Mouse (Mus musculus) liver, embryonic 15.5 days (tissue): Measurements from ENCODE around the gene Ccsap. TPM values are rescaled to one million over a fixed set of nuclear protein-coding genes. Genes with fewer than 3 reads are reported as not detected.
A peak's percentile ranks its signal among the peaks of the same experiment; 100 is the strongest.

ENCODE experiments used
- ATAC-seq: fragments of 200-750 bp; cut with Nextera tagmentation; 2 replicates; pipeline ENCODE4 v1.8.0; 2017; ENCODE audit warnings: moderate number of reproducible peaks, mild to moderate bottlenecking, moderate library complexity; ENCODE audit not compliant: insufficient read depth
- H3K27ac ChIP-seq: fragments of 300-500 bp; sonication (generic); replicated peaks from 2 replicates; pipeline ENCODE4 v1.5.1; 2015; ENCODE audit warnings: mild to moderate bottlenecking, inconsistent platforms
- H3K27me3 ChIP-seq: fragments of 300-500 bp; sonication (generic); 2 replicates; pipeline ENCODE4 v1.6.1; 2015; ENCODE audit warnings: mild to moderate bottlenecking, inconsistent platforms
- H3K36me3 ChIP-seq: fragments of 300-500 bp; sonication (generic); replicated peaks from 2 replicates; pipeline ENCODE4 v1.6.1; 2015; ENCODE audit warnings: moderate library complexity, mild to moderate bottlenecking, inconsistent platforms
- H3K4me1 ChIP-seq: fragments of 300-500 bp; sonication (generic); replicated peaks from 2 replicates; pipeline ENCODE4 v1.6.1; 2015; ENCODE audit warnings: inconsistent platforms
- H3K4me2 ChIP-seq: fragments of 300-500 bp; sonication (generic); 2 replicates; pipeline ENCODE4 v1.6.1; 2015; ENCODE audit warnings: moderate library complexity, mild to moderate bottlenecking, inconsistent platforms
- H3K4me3 ChIP-seq: fragments of 300-500 bp; sonication (generic); replicated peaks from 2 replicates; pipeline ENCODE4 v1.5.1; 2015; ENCODE audit warnings: mild to moderate bottlenecking, inconsistent platforms
- H3K9ac ChIP-seq: fragments of 300-500 bp; sonication (generic); 2 replicates; pipeline ENCODE4 v1.6.1; 2015; ENCODE audit warnings: moderate library complexity, mild to moderate bottlenecking, inconsistent platforms
- H3K9me3 ChIP-seq: fragments of 300-500 bp; sonication (generic); replicated peaks from 2 replicates; pipeline ENCODE4 v1.6.1; 2016; ENCODE audit warnings: inconsistent platforms
- WGBS: fragments of 180-500 bp; shearing (Covaris S2); methylation state at CpG from one replicate; pipeline ENCODE4 v1.1.7; 2015; ENCODE audit warnings: mixed read lengths; ENCODE audit not compliant: insufficient replicate concordance; 5-methylcytosine and 5-hydroxymethylcytosine counted together
- polyA plus RNA-seq: library from polyadenylated mRNA; unstranded; fragments of >200 nt; fragmentation: Nextera tagmentation; extraction: Ambion mirVana; gene quantifications from 2 replicates; pipeline ENCODE4 v1.2.1, GENCODE M21; 2015

Gene Ccsap
- polyA plus RNA-seq, 1 experiment from 2014 or later: 2.8 TPM

- Histone ChIP-seq H3K9ac (no peak overlapping the region), H3K4me2 (no peak overlapping the region), H3K36me3 (no peaks in the 10 kb centered on the region), H3K27ac (no peak overlapping the region), H3K27me3 (peaks cover 3% of the 10 kb centered on the region), H3K4me3 (no peak overlapping the region), H3K9me3 (no peaks in the 10 kb centered on the region), H3K4me1 (no peaks in the 10 kb centered on the region)
- no peak for ATAC-seq
- WGBS: 59% methylated on average over 2 of the region's 2 CpGs
Measured at GRCm38 (mm10) chr8:123877865-123878264, 17.9 kb upstream of the Ccsap start.

- WGBS: 69% methylated on average over 11 of the region's 11 CpGs
- no peak overlapping the region for H3K9ac ChIP-seq
- H3K27me3 ChIP-seq: no peaks in the 10 kb centered on the region; the same call in 1 of the 2 replicates
- no peaks in the 10 kb centered on the region for H3K4me1 ChIP-seq
- H3K4me2 ChIP-seq: no peak overlapping the region
- H3K27ac ChIP-seq: no peak overlapping the region
- H3K36me3 ChIP-seq: no peaks in the 10 kb centered on the region
- ATAC-seq: no peak
- H3K9me3 ChIP-seq: no peaks in the 10 kb centered on the region
- no peak overlapping the region for H3K4me3 ChIP-seq
Measured at GRCm38 (mm10) chr8:123874324-123874723, 14.3 kb upstream of the Ccsap start.

GRCm38 (mm10) chr8:123873364-123873763 is 13.4 kb upstream of the Ccsap start:
- Histone ChIP-seq H3K4me2 (no peak overlapping the region), H3K36me3 (no peaks in the 10 kb centered on the region), H3K27me3 (no peaks in the 10 kb centered on the region; the same call in 1 of the 2 replicates), H3K4me1 (no peaks in the 10 kb centered on the region), H3K9me3 (no peaks in the 10 kb centered on the region), H3K9ac (no peak overlapping the region), H3K4me3 (no peak overlapping the region), H3K27ac (no peak overlapping the region)
- 62% methylated on average over 6 of the region's 6 CpGs for WGBS
- no peak for ATAC-seq

- 69% methylated on average over 9 of the region's 9 CpGs for WGBS
- 0 out of 2 replicates have a peak, but pooled peaks cover 3% of the 10 kb centered on the region for H3K27me3 ChIP-seq
- H3K9ac ChIP-seq: no peak overlapping the region
- H3K27ac ChIP-seq: no peak overlapping the region
- H3K4me3 ChIP-seq: no peak overlapping the region
- no peak overlapping the region for H3K4me2 ChIP-seq
- H3K9me3 ChIP-seq: no peaks in the 10 kb centered on the region
- H3K36me3 ChIP-seq: no peaks in the 10 kb centered on the region
- no peaks in the 10 kb centered on the region for H3K4me1 ChIP-seq
- ATAC-seq: no peak
Measured at GRCm38 (mm10) chr8:123872048-123872447, 12.0 kb upstream of the Ccsap start.

- H3K9ac ChIP-seq: no peak overlapping the region
- ATAC-seq: no peak
- H3K4me1 ChIP-seq: no peaks in the 10 kb centered on the region
- no peak overlapping the region for H3K4me2 ChIP-seq
- H3K36me3 ChIP-seq: no peaks in the 10 kb centered on the region
- H3K9me3 ChIP-seq: no peaks in the 10 kb centered on the region
- H3K4me3 ChIP-seq: no peak overlapping the region
- H3K27ac ChIP-seq: no peak overlapping the region
- 39% methylated on average over 5 of the region's 5 CpGs for WGBS
- H3K27me3 ChIP-seq: peaks cover 45% of the 10 kb centered on the region
Measured at GRCm38 (mm10) chr8:123866971-123867370, 7.0 kb upstream of the Ccsap start.

GRCm38 (mm10) chr8:123865786-123866185 is 5.8 kb upstream of the Ccsap start:
- Histone ChIP-seq H3K9ac (no peak overlapping the region), H3K4me1 (no peaks in the 10 kb centered on the region), H3K4me3 (no peak overlapping the region), H3K27me3 (peaks cover 55% of the 10 kb centered on the region), H3K4me2 (no peak overlapping the region), H3K27ac (no peak overlapping the region), H3K36me3 (no peaks in the 10 kb centered on the region), H3K9me3 (no peaks in the 10 kb centered on the region)
- 61% methylated on average over 7 of the region's 7 CpGs for WGBS
- ATAC-seq: no peak

GRCm38 (mm10) chr8:123860386-123860785 is 377 bp upstream of the Ccsap start:
- Histone ChIP-seq H3K4me1 (peaks cover 25% of the 10 kb centered on the region), H3K27me3 (peaks cover 53% of the 10 kb centered on the region), H3K4me2 (peak overlapping the region; percentile 91), H3K9me3 (no peaks in the 10 kb centered on the region), H3K27ac (no peak overlapping the region), H3K9ac (no peak overlapping the region), H3K36me3 (no peaks in the 10 kb centered on the region), H3K4me3 (peak overlapping the region; percentile 84)
- 56% methylated on average over 4 of the region's 4 CpGs for WGBS
- ATAC-seq: no peak

GRCm38 (mm10) chr8:123858941-123859647 is 915 bp downstream of the Ccsap start:
- Histone ChIP-seq H3K36me3 (no peaks in the 10 kb centered on the region), H3K4me3 (peak overlapping the region; percentile 84), H3K9ac (peak overlapping the region; percentile 92), H3K9me3 (no peaks in the 10 kb centered on the region), H3K27ac (peak overlapping the region; percentile 91), H3K27me3 (peaks cover 42% of the 10 kb centered on the region), H3K4me1 (peaks cover 32% of the 10 kb centered on the region), H3K4me2 (peak overlapping the region; percentile 91)
- ATAC-seq: peak; percentile 97
- under 1% methylated on average over 79 of the region's 79 CpGs for WGBS

GRCm38 (mm10) chr8:123858574-123858940 is 1.5 kb downstream of the Ccsap start:
- WGBS: 1% methylated on average over 17 of the region's 17 CpGs
- H3K27ac ChIP-seq: peak overlapping the region; percentile 91
- H3K4me2 ChIP-seq: peak overlapping the region; percentile 91
- peaks cover 32% of the 10 kb centered on the region for H3K4me1 ChIP-seq
- H3K9ac ChIP-seq: peak overlapping the region; percentile 92
- no peaks in the 10 kb centered on the region for H3K9me3 ChIP-seq
- ATAC-seq: peak; percentile 5
- no peaks in the 10 kb centered on the region for H3K36me3 ChIP-seq
- H3K27me3 ChIP-seq: peaks cover 38% of the 10 kb centered on the region
- H3K4me3 ChIP-seq: peak overlapping the region; percentile 84

GRCm38 (mm10) chr8:123857361-123857760 is 2.6 kb downstream of the Ccsap start:
- Histone ChIP-seq H3K4me1 (peaks cover 32% of the 10 kb centered on the region), H3K27me3 (peaks cover 26% of the 10 kb centered on the region), H3K9ac (no peak overlapping the region), H3K36me3 (no peaks in the 10 kb centered on the region), H3K27ac (no peak overlapping the region), H3K4me2 (peak overlapping the region; percentile 91), H3K9me3 (no peaks in the 10 kb centered on the region), H3K4me3 (peak overlapping the region; percentile 84)
- no peak for ATAC-seq
- WGBS: 70% methylated on average over 3 of the region's 3 CpGs

- H3K27ac ChIP-seq: no peak overlapping the region
- H3K9ac ChIP-seq: no peak overlapping the region
- peaks cover 3% of the 10 kb centered on the region for H3K27me3 ChIP-seq
- no peaks in the 10 kb centered on the region for H3K36me3 ChIP-seq
- peaks cover 28% of the 10 kb centered on the region for H3K4me1 ChIP-seq
- ATAC-seq: no peak
- no peak overlapping the region for H3K4me2 ChIP-seq
- 70% methylated on average over 9 of the region's 9 CpGs for WGBS
- no peak overlapping the region for H3K4me3 ChIP-seq
- H3K9me3 ChIP-seq: no peaks in the 10 kb centered on the region
Measured at GRCm38 (mm10) chr8:123854733-123855475, 5.1 kb downstream of the Ccsap start.
